In genomic region chr5:125275315-125275714, GRCm38 (mm10) we compare ENCODE assay signal across 22 mouse cellular contexts.
DNase-seq lines count a peak whose midpoint lies in the region; ATAC-seq and TF ChIP-seq lines count a peak whose summit lies in the region.
"Had no signal": no experiment of that assay in that cellular context is flagged by ENCODE, and none has a peak within 500 bp of the region (broad histone marks: within the 10 kb centered on the region; RNA-seq: fewer than 3 reads in every experiment).

No protein-coding gene starts in this region.

- in situ Hi-C loops in ES-E14 (cut with MboI; ENCODE audit: low sequenced_read_pairs in 2 of 2, unreplicated experiment in 2 of 2), result no loop called here

- H3K9ac ChIP-seq in forebrain, embryonic 12.5 days, result no peak overlapping the region
- no peak overlapping the region for H3K9ac ChIP-seq in forebrain, embryonic 14.5 days (ENCODE audit: low read length)
- H3K9ac ChIP-seq in heart, embryonic 15.5 days, result no peak overlapping the region
- peak overlapping the region; percentile 14; the same call in 1 of the 2 replicates for H3K9ac ChIP-seq in ES-E14 (ENCODE audit: insufficient read depth, low read depth, low read length, poor library complexity, severe bottlenecking)
- H3K9ac ChIP-seq: forebrain, postnatal 0 days had no signal

- WGBS in forebrain, embryonic 12.5 days, result 82% methylated on average over 8 of the region's 8 CpGs
- 82% methylated on average over 8 of the region's 8 CpGs for WGBS in forebrain, embryonic 14.5 days
- WGBS in heart, embryonic 15.5 days, result 50% methylated on average over 8 of the region's 8 CpGs

- H3K4me1 ChIP-seq in forebrain, embryonic 12.5 days, result peaks cover 23% of the 10 kb centered on the region
- H3K4me1 ChIP-seq in forebrain, embryonic 14.5 days (ENCODE audit: control insufficient read depth, insufficient read depth, low read length), result peaks cover 3% of the 10 kb centered on the region; the same call in 1 of the 2 replicates
- peaks cover 40% of the 10 kb centered on the region for H3K4me1 ChIP-seq in heart, embryonic 15.5 days (replicated peaks)
- peaks cover 0 to 12% of the 10 kb centered on the region in 2 experiments; a peak in 2 of 4 replicates for H3K4me1 ChIP-seq in ES-E14 (ENCODE audit: control insufficient read depth in 2 of 2, insufficient read depth in 2 of 2, low read length in 2 of 2, poor library complexity in 1 of 2)
- H3K4me1 ChIP-seq in brown adipose tissue, adult 24 weeks (ENCODE audit: control insufficient read depth, insufficient read depth, insufficient read length, low read length), result peaks cover 5% of the 10 kb centered on the region

- no peaks in the 10 kb centered on the region for H3K27me3 ChIP-seq in forebrain, embryonic 12.5 days
- H3K27me3 ChIP-seq in forebrain, embryonic 14.5 days (replicated peaks; ENCODE audit: control insufficient read depth, insufficient read depth, low read length), result no peaks in the 10 kb centered on the region
- no peaks in the 10 kb centered on the region for H3K27me3 ChIP-seq in heart, embryonic 15.5 days

- H3K4me2 ChIP-seq in forebrain, embryonic 12.5 days, result no peak overlapping the region
- no peak overlapping the region for H3K4me2 ChIP-seq in forebrain, embryonic 14.5 days (ENCODE audit: low read length)
- H3K4me2 ChIP-seq in heart, embryonic 15.5 days, result no peak overlapping the region

- no peak for DNase-seq in forebrain, embryonic 14.5 days (ENCODE audit: low spot score)
- no peak for DNase-seq in heart, postnatal 14 days
- DNase-seq in ES-E14 (ENCODE audit: low read depth, low spot score), result no peak
- DNase-seq: cerebellum, postnatal 25 days; forebrain, postnatal 0 days; kidney, adult 2 months; kidney, postnatal 14 days; lung, adult 2 months; lung, postnatal 4 days; midbrain, embryonic 14.5 days; retina, postnatal 1 day; right cerebral cortex, postnatal 4 days; thymus, postnatal 36 days had no signal

- H3K36me3 ChIP-seq in forebrain, embryonic 12.5 days (replicated peaks), result no peaks in the 10 kb centered on the region; the same call in 1 of the 2 replicates
- no peaks in the 10 kb centered on the region for H3K36me3 ChIP-seq in forebrain, embryonic 14.5 days (ENCODE audit: control insufficient read depth, insufficient read depth, low read length)
- no peaks in the 10 kb centered on the region for H3K36me3 ChIP-seq in heart, embryonic 15.5 days
- peaks cover 5% of the 10 kb centered on the region; the same call in 1 of the 2 replicates for H3K36me3 ChIP-seq in ES-E14 (ENCODE audit: control insufficient read depth, insufficient read depth, low read length, poor library complexity, severe bottlenecking)

- intact Hi-C loops in heart, postnatal 14 days (cut with DNase I), result loop anchor here (5.0 kb wide), 2 partner anchors 37 to 72 kb away; no protein-coding TSS in a partner anchor

- H3K9me3 ChIP-seq in forebrain, embryonic 12.5 days, result no peaks in the 10 kb centered on the region
- H3K9me3 ChIP-seq in forebrain, embryonic 14.5 days (replicated peaks; ENCODE audit: control insufficient read depth, low read length), result no peaks in the 10 kb centered on the region
- no peaks in the 10 kb centered on the region for H3K9me3 ChIP-seq in heart, embryonic 15.5 days (replicated peaks)
- H3K9me3 ChIP-seq in ES-E14 (ENCODE audit: control insufficient read depth, insufficient read depth, low read depth, low read length), result no peaks in the 10 kb centered on the region
- H3K9me3 ChIP-seq: G1E had no signal

- peak overlapping the region; percentile 13; the same call in 1 of the 2 replicates for H3K27ac ChIP-seq in forebrain, embryonic 12.5 days
- no peak overlapping the region for H3K27ac ChIP-seq in forebrain, embryonic 14.5 days (ENCODE audit: low read depth, low read length)
- H3K27ac ChIP-seq in heart, embryonic 15.5 days, result peak overlapping the region; percentile 48
- H3K27ac ChIP-seq in ES-E14 (ENCODE audit: insufficient read depth, low read depth, low read length, poor library complexity, severe bottlenecking), result peak overlapping the region; percentile 24; the same call in 1 of the 2 replicates
- H3K27ac ChIP-seq in brown adipose tissue, adult 24 weeks (replicated peaks; ENCODE audit: low read depth, low read length), result 0 out of 2 replicates have a peak overlapping the region, but pooled peaks have one; percentile 11
- H3K27ac ChIP-seq: hindbrain, postnatal 0 days; left cerebral cortex, adult 2 months had no signal

- no peak for ATAC-seq in forebrain, embryonic 12.5 days (ENCODE audit: low FRiP score)
- no peak for ATAC-seq in forebrain, embryonic 14.5 days
- no peak for ATAC-seq in heart, embryonic 15.5 days (replicated peaks; ENCODE audit: insufficient number of reproducible peaks, insufficient read depth, low FRiP score, low read depth)
- ATAC-seq in granulocyte monocyte progenitor cell, adult 5-6 weeks (replicated peaks; ENCODE audit: poor library complexity, severe bottlenecking), result no peak
- ATAC-seq: forebrain, postnatal 0 days; hindbrain, postnatal 0 days had no signal

- no peak overlapping the region for H3K4me3 ChIP-seq in forebrain, embryonic 12.5 days (replicated peaks)
- H3K4me3 ChIP-seq in forebrain, embryonic 14.5 days (ENCODE audit: low read depth, low read length), result no peak overlapping the region
- H3K4me3 ChIP-seq in heart, embryonic 15.5 days, result no peak overlapping the region
- no peak overlapping the region for H3K4me3 ChIP-seq in ES-E14 (ENCODE audit: insufficient read depth in 1 of 2, low read depth in 1 of 2, low read length in 2 of 2, poor library complexity in 1 of 2, severe bottlenecking in 1 of 2)
- no peak overlapping the region for H3K4me3 ChIP-seq in brown adipose tissue, adult 24 weeks (ENCODE audit: insufficient read depth, low read depth, low read length)
- H3K4me3 ChIP-seq: erythroblast, embryonic 14.5 days; left cerebral cortex, adult 2 months; myocyte had no signal

TF ChIP-seq in ES-E14, 5 proteins besides CTCF, POLR2A, EP300 and RAD21:
- no peak for TF ChIP-seq CHD2 (IDR thresholded peaks at IDR 0.05; ENCODE audit: low read depth, low read length)
- TF ChIP-seq ZNF384 (IDR thresholded peaks at IDR 0.05; ENCODE audit: low read depth, low read length), result no peak
- TF ChIP-seq MAFK (IDR thresholded peaks at IDR 0.05; ENCODE audit: insufficient read depth, low read depth, low read length), result no peak
- TF ChIP-seq ZC3H11A (IDR thresholded peaks at IDR 0.05; ENCODE audit: borderline replicate concordance, low read depth, low read length), result no peak
- no peak for TF ChIP-seq HCFC1 (IDR thresholded peaks at IDR 0.05; ENCODE audit: borderline replicate concordance, insufficient read depth, low read length)
